10 mouse cellular contexts compared by ENCODE assay signal in the genomic region with DNA sequence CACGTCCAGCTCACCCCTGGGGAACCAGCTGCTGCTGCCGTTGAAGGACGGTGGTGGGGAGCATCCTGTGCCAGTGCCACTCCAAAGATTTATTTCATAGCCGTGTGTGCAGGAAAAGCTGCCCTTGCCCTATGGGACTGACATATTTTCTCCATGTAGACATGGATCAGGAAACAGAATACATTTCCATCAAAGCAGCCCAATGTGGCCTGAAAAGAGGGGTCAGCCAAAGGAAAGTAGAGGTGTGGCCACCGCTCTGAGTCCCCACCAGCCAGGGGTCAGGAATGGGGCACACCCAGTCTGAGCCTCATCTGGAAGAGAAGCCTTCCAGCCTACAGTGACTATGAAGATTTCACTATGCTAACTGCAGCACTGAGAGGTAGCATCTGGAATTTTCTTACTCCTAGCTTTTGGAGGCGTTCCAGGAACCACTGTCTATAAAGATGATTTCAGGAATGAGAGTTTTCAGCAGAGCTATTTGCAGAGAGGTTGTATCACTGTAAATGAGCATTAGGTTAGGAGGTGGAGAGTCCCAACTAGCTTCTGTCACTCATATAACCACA.
DNase-seq lines count a peak whose midpoint lies in the region; ATAC-seq lines count a peak whose summit lies in the region.
"Had no signal": no experiment of that assay in that cellular context is flagged by ENCODE, and none has a peak within 500 bp of the region (broad histone marks: within the 10 kb centered on the region; RNA-seq: fewer than 3 reads in every experiment).

No protein-coding gene starts in this region.

- H3K36me3 ChIP-seq in heart, embryonic 11.5 days (ENCODE audit: control insufficient read depth, insufficient read depth, low read length): no peaks in the 10 kb centered on the region
- H3K36me3 ChIP-seq: forebrain, embryonic 12.5 days had no signal

- peak; percentile 3 for DNase-seq in heart, adult 8-10 months (ENCODE audit: low spot score)
- peak; percentile 14 for DNase-seq in urinary bladder, postnatal 25 days (ENCODE audit: low spot score)
- DNase-seq in urinary bladder, adult 2 months (ENCODE audit: low spot score): no peak
- DNase-seq in kidney, postnatal 25 days: peak; percentile 8 to 55
- no peak for DNase-seq in thymus, postnatal 36 days
- DNase-seq in yolk sac, embryonic 10.5 days (ENCODE audit: low spot score): no peak
- no peak for DNase-seq in spleen, postnatal 36 days (ENCODE audit: low spot score in 2 of 2)

- H3K4me1 ChIP-seq in heart, embryonic 11.5 days (ENCODE audit: control insufficient read depth, insufficient read depth, low read length): no peaks in the 10 kb centered on the region

- H3K9me3 ChIP-seq in heart, embryonic 11.5 days (replicated peaks; ENCODE audit: control insufficient read depth, low read length): no peaks in the 10 kb centered on the region
- H3K9me3 ChIP-seq: forebrain, embryonic 12.5 days had no signal

- ATAC-seq in heart, embryonic 11.5 days (replicated peaks; ENCODE audit: insufficient number of reproducible peaks, low FRiP score, low TSS enrichment): no peak
- ATAC-seq: inflammation-experienced regulatory T-cells, adult 6 months had no signal

- WGBS in heart, embryonic 11.5 days (ENCODE audit: insufficient replicate concordance): 51% methylated on average over 6 of the region's 6 CpGs

- no peak overlapping the region for H3K4me2 ChIP-seq in heart, embryonic 11.5 days
- H3K4me2 ChIP-seq: forebrain, embryonic 12.5 days had no signal

- no peaks in the 10 kb centered on the region for H3K27me3 ChIP-seq in heart, embryonic 11.5 days (ENCODE audit: control insufficient read depth, insufficient read depth, low read length)
- H3K27me3 ChIP-seq: forebrain, embryonic 12.5 days had no signal

- no peak overlapping the region for H3K4me3 ChIP-seq in heart, embryonic 11.5 days (ENCODE audit: low read depth, low read length)
- H3K4me3 ChIP-seq: forebrain, embryonic 12.5 days had no signal

- no peak overlapping the region for H3K27ac ChIP-seq in heart, embryonic 11.5 days (ENCODE audit: low read depth, low read length)
- H3K27ac ChIP-seq: forebrain, embryonic 12.5 days had no signal

- H3K9ac ChIP-seq in heart, embryonic 11.5 days (ENCODE audit: low read depth, low read length): no peak overlapping the region
- H3K9ac ChIP-seq: forebrain, embryonic 12.5 days had no signal

Comparison
In these comparisons a context has a peak if more than half of its experiments do, and no peak if none do; other contexts are left out.
1. DNase-seq: peak in heart, adult 8-10 months (single experiment), urinary bladder, postnatal 25 days (single experiment) and kidney, postnatal 25 days (2 of 2); none in urinary bladder, adult 2 months (single experiment), thymus, postnatal 36 days (0 of 2), yolk sac, embryonic 10.5 days (single experiment) and spleen, postnatal 36 days (0 of 2).